Mouse (Mus musculus) MEL (cell line): ENCODE data around the gene Tuba1b.

Experiments used
- CTCF ChIP-seq, 3 experiments: IDR thresholded peaks in 2 of 3; conservative IDR thresholded peaks in 1 of 3; 2 replicates each; pipeline ENCODE4 v1.5.1; 2011 to 2012; ENCODE audit warnings: low read length in 3 of 3, low read depth in 2 of 3, mild to moderate bottlenecking in 2 of 3, improper control_type of control experiment in 1 of 3, inconsistent platforms in 1 of 3, mixed read lengths in 1 of 3, moderate library complexity in 1 of 3; ENCODE audit not compliant: control insufficient read depth in 1 of 3, insufficient read depth in 1 of 3, poor library complexity in 1 of 3, severe bottlenecking in 1 of 3
- E2F4 ChIP-seq: IDR thresholded peaks from 2 replicates; pipeline ENCODE4 v1.6.1; 2011; ENCODE audit warnings: low read depth, low read length, improper control_type of control experiment, borderline replicate concordance
- EP300 ChIP-seq, 2 experiments: IDR thresholded peaks; 2 replicates each; pipeline ENCODE4 v1.6.1; 2011; ENCODE audit warnings: improper control_type of control experiment in 2 of 2, low read length in 2 of 2, low read depth in 1 of 2, mild to moderate bottlenecking in 1 of 2
- GATA1 ChIP-seq: IDR thresholded peaks from 2 replicates; pipeline ENCODE4 v1.6.1; 2011; ENCODE audit warnings: low read depth, low read length, improper control_type of control experiment
- MAFK ChIP-seq: IDR thresholded peaks from 2 replicates; pipeline ENCODE4 v1.6.1; 2011; ENCODE audit warnings: low read depth, mild to moderate bottlenecking, low read length, improper control_type of control experiment, borderline replicate concordance
- MAZ ChIP-seq: IDR thresholded peaks from 2 replicates; pipeline ENCODE4 v1.6.1; 2012; ENCODE audit warnings: low read depth, mild to moderate bottlenecking, inconsistent platforms, low read length, improper control_type of control experiment
- MEF2A ChIP-seq: IDR thresholded peaks from 2 replicates; pipeline ENCODE4 v1.6.1; 2014; ENCODE audit warnings: low read depth, mild to moderate bottlenecking, inconsistent platforms, low read length, improper control_type of control experiment; ENCODE audit not compliant: poor library complexity, insufficient replicate concordance, severe bottlenecking; ENCODE audit errors: extremely low read depth
- MYC ChIP-seq: IDR thresholded peaks from 2 replicates; pipeline ENCODE4 v1.6.1; 2011; ENCODE audit warnings: low read depth, mild to moderate bottlenecking, low read length, improper control_type of control experiment, moderate library complexity
- POLR2A ChIP-seq, 2 experiments: IDR thresholded peaks; 2 replicates each; pipeline ENCODE4 v1.6.1; 2011 to 2012; ENCODE audit warnings: low read length in 2 of 2, mild to moderate bottlenecking in 2 of 2, control low read depth in 1 of 2, improper control_type of control experiment in 1 of 2, low read depth in 1 of 2, moderate library complexity in 1 of 2; ENCODE audit not compliant: control insufficient read depth in 1 of 2, insufficient read depth in 1 of 2, poor library complexity in 1 of 2
- POLR2AphosphoS2 ChIP-seq: IDR thresholded peaks from 2 replicates; pipeline ENCODE4 v1.6.1; 2011; ENCODE audit warnings: low read length, improper control_type of control experiment
- RCOR1 ChIP-seq: IDR thresholded peaks from 2 replicates; pipeline ENCODE4 v1.6.1; 2012; ENCODE audit warnings: low read depth, mild to moderate bottlenecking, inconsistent platforms, low read length, improper control_type of control experiment
- ZC3H11A ChIP-seq: IDR thresholded peaks from 2 replicates; pipeline ENCODE4 v1.6.1; 2012; ENCODE audit warnings: low read depth, mild to moderate bottlenecking, inconsistent platforms, low read length, improper control_type of control experiment
- ZMIZ1 ChIP-seq: IDR thresholded peaks from 2 replicates; pipeline ENCODE4 v1.6.1; 2012; ENCODE audit warnings: low read depth, mild to moderate bottlenecking, inconsistent platforms, low read length, improper control_type of control experiment, moderate library complexity
- ZNF384 ChIP-seq: IDR thresholded peaks from 2 replicates; pipeline ENCODE4 v1.6.1; 2012; ENCODE audit warnings: low read depth, mild to moderate bottlenecking, inconsistent platforms, low read length, improper control_type of control experiment

DNA sequence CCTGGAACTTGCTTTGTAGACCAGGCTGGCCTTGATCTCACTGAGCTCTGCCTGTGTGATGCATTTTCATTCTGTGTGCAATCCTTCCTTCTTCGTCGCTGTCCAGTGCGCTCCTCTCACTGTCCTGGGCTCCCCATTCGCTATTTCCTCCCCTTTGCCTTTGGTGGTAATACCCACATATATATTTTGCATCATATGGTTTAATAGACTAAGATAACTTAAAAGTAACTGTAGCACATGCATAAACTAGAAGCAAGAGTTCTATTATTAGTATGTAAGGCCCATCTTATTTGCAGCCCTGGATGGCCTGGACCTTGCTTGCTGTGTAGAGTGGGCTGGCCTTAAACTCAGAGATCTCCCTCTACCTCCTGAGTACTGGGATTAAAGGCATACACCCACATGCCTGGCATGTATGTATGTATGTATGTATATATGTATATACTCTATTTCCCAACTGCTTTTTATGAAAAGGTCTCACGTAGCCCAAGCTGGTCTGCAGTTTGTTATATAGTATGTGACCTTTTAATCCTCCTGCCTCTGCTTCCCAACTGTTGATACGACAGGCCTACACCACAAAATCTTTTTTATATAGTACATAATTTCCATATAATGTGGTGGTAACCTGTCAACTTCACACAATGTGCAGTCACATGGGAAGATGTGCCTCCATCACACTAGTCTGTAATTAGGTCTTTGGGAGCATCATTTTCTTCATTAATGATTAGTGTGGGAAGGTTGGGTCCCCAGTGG lies 14.7 kb upstream of the Tuba1b start:
- TF ChIP-seq CTCF (IDR thresholded peaks at IDR 0.05 in 2 of 3, conservative IDR thresholded peaks at IDR 0.05 in 1 of 3; ENCODE audit: control insufficient read depth in 1 of 3, insufficient read depth in 1 of 3, low read depth in 2 of 3, low read length in 3 of 3, poor library complexity in 1 of 3, severe bottlenecking in 1 of 3) (no peak), MYC (no peak), POLR2A (IDR thresholded peaks at IDR 0.05; ENCODE audit: control insufficient read depth in 1 of 2, insufficient read depth in 1 of 2, low read depth in 1 of 2, low read length in 2 of 2, poor library complexity in 1 of 2) (no peak), E2F4 (no peak), MEF2A (no peak), GATA1 (no peak), MAFK (no peak), ZMIZ1 (no peak), ZC3H11A (no peak), MAZ (no peak), RCOR1 (no peak), EP300 (IDR thresholded peaks at IDR 0.05; ENCODE audit: low read depth in 1 of 2, low read length in 2 of 2) (no peak), POLR2AphosphoS2 (no peak), ZNF384 (no peak)
